Mouse (Mus musculus): ENCODE measurements around the gene Nxph3.

- TF ChIP-seq CTCF (IDR thresholded peaks at IDR 0.05; ENCODE audit: low read depth) (no peak), EP300 (IDR thresholded peaks at IDR 0.05; ENCODE audit: low read depth) (no peak)
Observed at GRCm38 (mm10) chr11:95503581-95504180, 10.7 kb downstream of the Nxph3 start.

Data from liver, embryonic 14.5 days (tissue).